Mouse (Mus musculus): Measurements from ENCODE around the gene Iqcf5.

GRCm38 (mm10) chr9:106514273-106514672 lies at the start of gene Iqcf5:
- TF ChIP-seq POLR2A (IDR thresholded peaks at IDR 0.05; ENCODE audit: insufficient read depth, low read depth, low read length) (no peak), CTCF (IDR thresholded peaks at IDR 0.05; ENCODE audit: insufficient read depth, low read depth, low read length) (no peak)

All from olfactory bulb, adult 2 months (tissue).